Mouse (Mus musculus): Measurements from ENCODE around the gene 4930572O03Rik.
A peak's percentile ranks its signal among the peaks of the same experiment; 100 is the strongest.
"Not testable (repeated sequence)": the region's sequence is repeated elsewhere in the genome, so short reads cannot be mapped to it uniquely, and the experiment has no call there.

4930572O03Rik gene

GRCm38 (mm10) chr5:15656959-15657358, at the start of gene 4930572O03Rik:
4930572O03Rik (minus strand) TSS chr5:15657059.
- not testable (repeated sequence) for DNase-seq (ENCODE audit: low read depth, low spot score)

- not testable (repeated sequence) for DNase-seq (ENCODE audit: low read depth, low spot score)
Measured at GRCm38 (mm10) chr5:15702891-15703290, 46.0 kb upstream of the 4930572O03Rik start.

- DNase-seq (ENCODE audit: low read depth, low spot score) = not testable (repeated sequence)
Measured at GRCm38 (mm10) chr5:15697719-15698118, 40.9 kb upstream of the 4930572O03Rik start.

GRCm38 (mm10) chr5:15691849-15692248, 35.0 kb upstream of the 4930572O03Rik start:
- not testable (repeated sequence) for DNase-seq (ENCODE audit: low read depth, low spot score)

- not testable (repeated sequence) for DNase-seq (ENCODE audit: low read depth, low spot score)
Measured at GRCm38 (mm10) chr5:15690822-15691221, 34.0 kb upstream of the 4930572O03Rik start.

GRCm38 (mm10) chr5:15689659-15690213, 32.9 kb upstream of the 4930572O03Rik start:
- not testable (repeated sequence) for DNase-seq (ENCODE audit: low read depth, low spot score)

GRCm38 (mm10) chr5:15688874-15689658, 32.2 kb upstream of the 4930572O03Rik start:
- not testable (repeated sequence) for DNase-seq (ENCODE audit: low read depth, low spot score)

- DNase-seq (ENCODE audit: low read depth, low spot score) = not testable (repeated sequence)
Measured at GRCm38 (mm10) chr5:15681301-15682035, 24.6 kb upstream of the 4930572O03Rik start.

- DNase-seq (ENCODE audit: low read depth, low spot score) = not testable (repeated sequence)
Measured at GRCm38 (mm10) chr5:15679980-15680949, 23.4 kb upstream of the 4930572O03Rik start.

GRCm38 (mm10) chr5:15678907-15679306, 22.0 kb upstream of the 4930572O03Rik start:
- DNase-seq (ENCODE audit: low read depth, low spot score) = not testable (repeated sequence)

GRCm38 (mm10) chr5:15677750-15678149, 20.9 kb upstream of the 4930572O03Rik start:
- not testable (repeated sequence) for DNase-seq (ENCODE audit: low read depth, low spot score)

GRCm38 (mm10) chr5:15674429-15675244, 17.8 kb upstream of the 4930572O03Rik start:
- DNase-seq (ENCODE audit: low read depth, low spot score) = not testable (repeated sequence)

- DNase-seq (ENCODE audit: low read depth, low spot score) = not testable (repeated sequence)
Measured at GRCm38 (mm10) chr5:15673989-15674388, 17.1 kb upstream of the 4930572O03Rik start.

GRCm38 (mm10) chr5:15670789-15671188, 13.9 kb upstream of the 4930572O03Rik start:
- peak; percentile 65 for DNase-seq (ENCODE audit: low read depth, low spot score)

- not testable (repeated sequence) for DNase-seq (ENCODE audit: low read depth, low spot score)
Measured at GRCm38 (mm10) chr5:15663847-15664246, 7.0 kb upstream of the 4930572O03Rik start.

- DNase-seq (ENCODE audit: low read depth, low spot score) = not testable (repeated sequence)
Measured at GRCm38 (mm10) chr5:15652334-15652733, 4.5 kb downstream of the 4930572O03Rik start.

GRCm38 (mm10) chr5:15645707-15646106, 11.2 kb downstream of the 4930572O03Rik start:
- DNase-seq (ENCODE audit: low read depth, low spot score) = not testable (repeated sequence)

GRCm38 (mm10) chr5:15637637-15638036, 19.2 kb downstream of the 4930572O03Rik start:
- DNase-seq (ENCODE audit: low read depth, low spot score) = not testable (repeated sequence)

- peak; percentile 28 for DNase-seq (ENCODE audit: low read depth, low spot score)
Measured at GRCm38 (mm10) chr5:15630068-15630467, 26.8 kb downstream of the 4930572O03Rik start.

GRCm38 (mm10) chr5:15628136-15628535, 28.7 kb downstream of the 4930572O03Rik start:
- DNase-seq (ENCODE audit: low read depth, low spot score) = not testable (repeated sequence)
